Mouse (Mus musculus) CH12.LX (cell line): ENCODE results near the gene Scnn1a.

Experiments
- CHD1 ChIP-seq: IDR thresholded peaks from 2 replicates; pipeline ENCODE4 v1.6.1; 2012; ENCODE audit warnings: low read depth, low read length, improper control_type of control experiment, inconsistent platforms
- MAFK ChIP-seq: IDR thresholded peaks from 2 replicates; pipeline ENCODE4 v1.6.1; 2011; ENCODE audit warnings: low read length, improper control_type of control experiment; ENCODE audit not compliant: insufficient replicate concordance
- MYC ChIP-seq: IDR thresholded peaks from 2 replicates; pipeline ENCODE4 v1.6.1; 2011; ENCODE audit warnings: low read depth, mild to moderate bottlenecking, improper control_type of control experiment, low read length

- TF ChIP-seq MYC (no peak), MAFK (no peak), CHD1 (no peak)
Observed at GRCm38 (mm10) chr6:125309406-125309805, 11.1 kb upstream of the Scnn1a start.
